Mouse (Mus musculus) liver, embryonic 12.5 days (tissue): ENCODE data around the gene Wbp4. TPM values are rescaled to one million over a fixed set of nuclear protein-coding genes. Genes with fewer than 3 reads are reported as not detected.
A peak's percentile ranks its signal among the peaks of the same experiment; 100 is the strongest.
"Not testable (repeated sequence)": the region's sequence is repeated elsewhere in the genome, so short reads cannot be mapped to it uniquely, and the experiment has no call there.

Experiments
- ATAC-seq: fragments of 200-750 bp; cut with Nextera tagmentation; 2 replicates; pipeline ENCODE4 v1.8.0; 2017; ENCODE audit warnings: moderate number of reproducible peaks, mild to moderate bottlenecking, moderate library complexity
- H3K27ac ChIP-seq: fragments of 300-500 bp; sonication (generic); 2 replicates; pipeline ENCODE4 v1.5.1; 2016; ENCODE audit warnings: mild to moderate bottlenecking
- H3K27me3 ChIP-seq: fragments of 300-500 bp; sonication (generic); replicated peaks from 2 replicates; pipeline ENCODE4 v1.6.1; 2016; ENCODE audit warnings: mild to moderate bottlenecking, moderate library complexity
- H3K36me3 ChIP-seq: fragments of 300-500 bp; sonication (generic); 2 replicates; pipeline ENCODE4 v1.6.1; 2016; ENCODE audit warnings: mild to moderate bottlenecking, moderate library complexity
- H3K4me1 ChIP-seq: fragments of 300-500 bp; sonication (generic); 2 replicates; pipeline ENCODE4 v1.6.1; 2016
- H3K4me2 ChIP-seq: fragments of 300-500 bp; sonication (generic); 2 replicates; pipeline ENCODE4 v1.6.1; 2016; ENCODE audit warnings: mild to moderate bottlenecking, moderate library complexity
- H3K4me3 ChIP-seq: fragments of 300-500 bp; sonication (generic); 2 replicates; pipeline ENCODE4 v1.5.1; 2016; ENCODE audit warnings: mild to moderate bottlenecking, moderate library complexity
- H3K9ac ChIP-seq: fragments of 300-500 bp; sonication (generic); 2 replicates; pipeline ENCODE4 v1.6.1; 2016; ENCODE audit warnings: mild to moderate bottlenecking, moderate library complexity
- H3K9me3 ChIP-seq: fragments of 300-500 bp; sonication (generic); replicated peaks from 2 replicates; pipeline ENCODE4 v1.6.1; 2016; ENCODE audit warnings: mild to moderate bottlenecking, moderate library complexity
- WGBS: fragments of 180-500 bp; shearing (Covaris S2); methylation state at CpG from one replicate; pipeline ENCODE4 v1.1.7; 2016; ENCODE audit not compliant: insufficient replicate concordance; 5-methylcytosine and 5-hydroxymethylcytosine counted together
- polyA plus RNA-seq: library from polyadenylated mRNA; unstranded; fragments of >200 nt; fragmentation: Nextera tagmentation; extraction: Ambion mirVana; gene quantifications from 2 replicates; pipeline ENCODE4 v1.2.1, GENCODE M21; 2016

Wbp4 gene
- polyA plus RNA-seq, 1 experiment from 2014 or later: 23.5 TPM

DNA sequence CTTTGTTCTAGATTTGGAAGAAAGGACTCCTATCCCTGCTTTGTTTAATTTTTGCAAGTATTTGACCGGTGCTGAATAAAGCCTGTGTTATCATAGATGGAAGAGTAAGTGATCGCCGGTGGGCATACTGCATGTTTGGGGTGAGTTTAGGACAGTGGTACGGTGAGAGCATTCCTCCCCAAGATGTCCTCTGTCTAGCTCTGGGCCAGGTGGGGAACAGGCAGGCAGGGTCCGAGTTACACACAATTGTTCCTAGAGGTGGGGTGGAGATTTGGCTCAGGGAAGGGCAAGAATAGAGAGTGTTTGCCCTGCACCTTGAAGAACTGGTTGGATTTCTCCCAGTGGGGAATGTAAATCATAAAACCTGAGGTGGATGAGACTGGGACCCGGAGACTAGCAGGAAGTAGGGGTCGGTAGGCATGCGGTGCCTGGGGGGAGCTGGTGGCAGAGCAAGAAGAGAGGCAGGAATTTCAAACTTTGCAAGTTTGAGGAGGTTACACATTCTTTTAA is 2.3 kb upstream of the Wbp4 start:
- WGBS: 64% methylated on average over 8 of the region's 8 CpGs
- peak overlapping the region; percentile 100 for H3K27ac ChIP-seq
- H3K9me3 ChIP-seq: no peaks in the 10 kb centered on the region
- peaks cover 8% of the 10 kb centered on the region for H3K36me3 ChIP-seq
- H3K9ac ChIP-seq: peak overlapping the region; percentile 95
- no peak for ATAC-seq
- H3K4me1 ChIP-seq: peaks cover 76% of the 10 kb centered on the region
- peak overlapping the region; percentile 93 for H3K4me2 ChIP-seq
- H3K27me3 ChIP-seq: no peaks in the 10 kb centered on the region
- peak overlapping the region; percentile 85 for H3K4me3 ChIP-seq

DNA sequence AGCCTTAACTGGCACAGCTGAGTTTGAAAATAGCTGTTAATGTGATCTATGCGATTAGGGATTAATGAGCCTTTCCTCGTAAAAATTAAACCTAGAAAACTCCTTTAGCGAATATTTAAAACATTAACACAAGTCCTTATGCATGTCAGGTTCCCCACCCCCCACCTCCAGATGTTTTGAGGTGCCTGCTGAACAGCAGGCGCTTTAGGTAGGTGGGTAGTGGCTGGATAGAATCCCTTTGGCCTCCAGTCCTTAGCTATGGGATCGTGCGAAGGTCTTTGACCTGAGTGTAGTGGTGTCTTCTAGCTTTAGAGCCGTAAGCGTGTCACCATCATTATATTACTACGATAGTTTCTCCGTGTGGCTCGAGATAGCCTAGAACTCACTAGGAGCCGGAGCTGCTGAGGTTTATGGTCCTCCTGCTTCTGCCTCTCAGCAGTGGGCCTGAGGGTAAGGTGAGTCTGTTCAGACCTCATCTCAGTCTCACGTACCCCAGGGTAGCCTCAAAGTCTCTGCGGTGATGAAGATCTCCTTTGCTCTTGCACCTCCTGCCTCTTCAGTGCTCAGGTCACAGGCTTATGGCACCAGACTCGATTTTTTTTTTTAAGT is 1.5 kb upstream of the Wbp4 start:
- Histone ChIP-seq H3K27ac (peak overlapping the region; percentile 100), H3K9me3 (no peaks in the 10 kb centered on the region), H3K9ac (peak overlapping the region; percentile 95), H3K4me2 (peak overlapping the region; percentile 93), H3K36me3 (peaks cover 13% of the 10 kb centered on the region), H3K4me1 (peaks cover 75% of the 10 kb centered on the region), H3K4me3 (peak overlapping the region; percentile 85), H3K27me3 (no peaks in the 10 kb centered on the region)
- 32% methylated on average over 15 of the region's 15 CpGs for WGBS
- no peak for ATAC-seq

DNA sequence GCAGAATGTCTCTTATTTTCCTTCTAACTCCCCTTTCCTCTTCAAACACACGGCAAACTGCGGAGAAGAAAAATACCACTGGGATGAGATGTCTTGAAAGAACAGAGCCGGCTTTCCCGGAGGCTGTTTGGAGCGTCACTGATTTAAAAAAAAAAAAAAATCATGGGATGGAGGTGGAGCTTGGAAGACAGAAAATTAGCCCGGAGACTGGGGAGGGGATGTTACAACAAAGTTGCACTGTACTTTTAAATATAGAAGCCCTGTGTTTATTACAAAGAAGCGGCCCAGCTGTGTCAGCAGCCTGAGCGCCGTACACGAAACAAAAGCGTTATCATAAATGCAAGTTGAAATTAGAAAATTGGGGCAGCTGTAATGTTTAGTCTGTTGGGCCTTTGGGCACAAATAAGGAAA is 936 bp upstream of the Wbp4 start:
- peak overlapping the region; percentile 100 for H3K27ac ChIP-seq
- peak overlapping the region; percentile 93 for H3K4me2 ChIP-seq
- H3K9ac ChIP-seq: peak overlapping the region; percentile 95
- no peaks in the 10 kb centered on the region for H3K27me3 ChIP-seq
- peak overlapping the region; percentile 85 for H3K4me3 ChIP-seq
- peaks cover 70% of the 10 kb centered on the region for H3K4me1 ChIP-seq
- under 1% methylated on average over 11 of the region's 11 CpGs for WGBS
- peaks cover 19% of the 10 kb centered on the region for H3K36me3 ChIP-seq
- no peaks in the 10 kb centered on the region for H3K9me3 ChIP-seq
- no peak for ATAC-seq

DNA sequence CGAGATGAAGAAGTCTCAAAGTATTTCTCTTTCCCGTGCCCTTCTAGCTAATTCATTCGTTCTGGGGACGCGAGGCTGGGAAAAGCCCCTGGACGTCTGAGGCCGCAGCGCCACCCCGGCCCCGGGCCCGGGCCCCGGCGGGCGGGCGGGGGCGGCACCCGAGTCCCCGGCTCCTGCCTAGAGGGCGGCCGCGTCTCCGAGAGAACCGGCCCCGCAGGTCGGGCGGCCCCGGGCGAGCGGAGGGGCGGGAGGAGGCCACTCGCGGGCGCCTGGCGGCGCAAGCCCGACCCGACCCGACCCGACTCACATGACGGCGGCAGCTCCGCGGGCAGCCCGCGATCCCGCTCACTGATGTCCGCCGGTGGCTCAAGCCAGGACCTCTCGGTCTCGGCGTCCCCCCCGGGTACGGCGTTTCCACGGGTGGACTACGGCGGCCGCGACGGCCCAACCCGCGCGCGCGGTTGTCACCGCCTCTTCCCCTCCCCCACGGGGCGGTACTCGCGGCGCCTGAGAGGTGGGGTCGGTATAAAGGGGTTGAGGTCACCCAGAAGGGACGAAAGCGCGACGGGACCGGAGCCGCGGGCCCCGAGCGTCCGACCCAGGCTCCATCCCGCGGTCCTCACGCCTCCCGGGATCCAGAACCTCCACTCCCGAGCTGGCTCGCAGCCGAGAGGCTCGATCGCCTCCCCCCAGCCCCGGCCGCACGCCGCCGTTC is 539 bp downstream of the Wbp4 start, which contains the start of gene Elf1:
Gene Elf1 (plus strand): TSS at position 571 of the 715 bp plus-strand sequence.
- Histone ChIP-seq H3K9ac (peak within 1 kb of the TSS; percentile 95), H3K9me3 (no peaks in the 10 kb centered on the region), H3K27ac (peak within 1 kb of the TSS; percentile 100), H3K4me2 (peak within 1 kb of the TSS; percentile 93), H3K27me3 (no peaks in the 10 kb centered on the region), H3K4me3 (peak within 1 kb of the TSS; percentile 85), H3K36me3 (peaks cover 32% of the 10 kb centered on the region), H3K4me1 (peaks cover 55% of the 10 kb centered on the region)
- WGBS: under 1% methylated on average over 81 of the region's 96 CpGs
- peak; percentile 66 for ATAC-seq

DNA sequence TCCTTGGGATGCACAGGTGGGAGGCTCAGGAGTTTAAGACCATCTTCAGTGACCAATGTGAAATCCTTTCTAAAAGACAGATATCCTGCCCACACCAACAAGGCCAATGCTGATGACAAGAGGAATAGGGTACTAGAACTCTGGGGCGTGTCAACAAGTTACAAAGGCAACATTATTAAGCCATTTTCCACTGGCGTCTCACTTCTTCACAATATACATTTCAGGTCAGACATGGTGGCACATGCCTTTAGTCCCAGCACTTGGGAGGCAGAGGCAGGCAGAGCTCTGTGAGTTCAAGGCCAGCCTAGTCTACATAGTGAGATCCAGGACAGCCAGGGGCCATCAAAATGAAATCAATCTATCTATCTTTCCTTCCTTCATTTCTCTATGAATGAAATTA is 7.9 kb downstream of the Wbp4 start:
- no peak overlapping the region for H3K9ac ChIP-seq
- no peak overlapping the region for H3K4me3 ChIP-seq
- no peak for ATAC-seq
- H3K27me3 ChIP-seq: no peaks in the 10 kb centered on the region
- WGBS: 89% methylated on average over 2 of the region's 2 CpGs
- peaks cover 96% of the 10 kb centered on the region for H3K36me3 ChIP-seq
- no peak overlapping the region for H3K27ac ChIP-seq
- no peak overlapping the region for H3K4me2 ChIP-seq
- no peaks in the 10 kb centered on the region for H3K9me3 ChIP-seq
- 0 out of 2 replicates have a peak, but pooled peaks cover 6% of the 10 kb centered on the region for H3K4me1 ChIP-seq

DNA sequence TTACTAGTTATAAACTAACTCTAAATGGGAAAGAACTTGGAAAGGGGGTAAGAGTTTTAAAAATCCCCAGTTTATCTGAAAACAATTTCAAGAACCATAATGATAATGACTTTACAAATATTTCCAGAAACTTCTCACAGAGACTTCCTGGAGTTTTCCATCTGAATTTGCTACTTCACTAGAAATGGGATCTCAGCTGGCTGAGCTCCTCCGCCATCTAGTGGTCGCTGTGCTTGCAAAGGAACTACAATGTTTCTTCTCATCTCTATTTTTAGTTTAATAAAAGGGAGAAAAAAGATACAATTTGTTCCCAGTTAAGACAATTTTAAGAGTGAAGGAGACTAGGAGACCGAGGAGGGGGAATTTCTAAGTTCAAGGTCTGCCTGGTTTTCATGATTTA is 13.7 kb downstream of the Wbp4 start:
- H3K36me3 ChIP-seq: peaks cover 88% of the 10 kb centered on the region
- H3K4me1 ChIP-seq: no peaks in the 10 kb centered on the region
- H3K27ac ChIP-seq: no peak overlapping the region
- no peaks in the 10 kb centered on the region for H3K27me3 ChIP-seq
- H3K9ac ChIP-seq: no peak overlapping the region
- no peak overlapping the region for H3K4me2 ChIP-seq
- no peaks in the 10 kb centered on the region for H3K9me3 ChIP-seq
- 20% methylated on average over 3 of the region's 3 CpGs for WGBS
- no peak overlapping the region for H3K4me3 ChIP-seq
- no peak for ATAC-seq

DNA sequence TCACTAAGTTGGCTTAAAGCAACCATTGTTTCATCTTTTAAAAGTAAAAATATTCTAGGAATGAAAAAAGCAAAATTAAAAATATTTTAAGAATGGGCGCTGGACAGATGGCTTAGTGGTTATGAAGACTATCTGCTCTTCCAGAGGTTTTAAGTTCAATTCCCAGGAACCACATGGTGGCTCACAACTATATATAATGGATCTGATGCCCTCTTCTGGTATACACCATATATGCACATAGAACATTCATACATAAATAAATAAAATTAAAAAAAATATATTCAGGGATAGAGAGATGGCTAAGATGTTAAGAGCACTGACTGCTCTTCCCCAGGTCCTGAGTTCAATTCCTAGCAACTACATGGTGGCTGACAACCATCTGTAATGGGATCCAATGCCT is 15.7 kb downstream of the Wbp4 start:
- H3K4me1 ChIP-seq: no peaks in the 10 kb centered on the region
- H3K9ac ChIP-seq: no peak overlapping the region
- H3K36me3 ChIP-seq: peaks cover 85% of the 10 kb centered on the region
- ATAC-seq: no peak
- 76% methylated on average over 1 of the region's 1 CpGs for WGBS
- no peak overlapping the region for H3K4me2 ChIP-seq
- no peaks in the 10 kb centered on the region for H3K9me3 ChIP-seq
- H3K4me3 ChIP-seq: no peak overlapping the region
- no peaks in the 10 kb centered on the region for H3K27me3 ChIP-seq
- no peak overlapping the region for H3K27ac ChIP-seq

DNA sequence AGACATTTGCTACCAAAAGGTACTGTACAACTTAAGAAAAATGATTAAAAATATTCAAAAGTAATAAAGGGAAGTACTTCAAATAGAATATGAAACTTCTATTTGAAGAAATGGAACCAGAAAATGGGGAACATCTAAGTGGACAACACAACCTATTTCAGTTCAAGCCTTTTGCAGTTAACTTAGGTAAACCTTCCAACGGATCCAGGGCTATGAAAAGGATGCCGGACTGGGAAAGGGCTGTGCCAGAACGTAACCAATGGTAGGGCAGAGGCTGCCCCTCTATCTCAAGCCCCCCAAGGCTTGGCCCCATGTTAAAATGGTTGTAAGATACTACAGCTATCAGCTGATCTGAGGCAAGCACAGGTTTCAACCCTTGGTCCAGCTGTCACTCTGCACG is 20.3 kb downstream of the Wbp4 start:
- Histone ChIP-seq H3K27me3 (no peaks in the 10 kb centered on the region), H3K9me3 (no peaks in the 10 kb centered on the region), H3K4me2 (no peak overlapping the region), H3K4me1 (peaks cover 23% of the 10 kb centered on the region), H3K4me3 (no peak overlapping the region), H3K36me3 (peaks cover 52% of the 10 kb centered on the region), H3K27ac (no peak overlapping the region), H3K9ac (no peak overlapping the region)
- ATAC-seq: no peak
- WGBS: 91% methylated on average over 4 of the region's 4 CpGs

DNA sequence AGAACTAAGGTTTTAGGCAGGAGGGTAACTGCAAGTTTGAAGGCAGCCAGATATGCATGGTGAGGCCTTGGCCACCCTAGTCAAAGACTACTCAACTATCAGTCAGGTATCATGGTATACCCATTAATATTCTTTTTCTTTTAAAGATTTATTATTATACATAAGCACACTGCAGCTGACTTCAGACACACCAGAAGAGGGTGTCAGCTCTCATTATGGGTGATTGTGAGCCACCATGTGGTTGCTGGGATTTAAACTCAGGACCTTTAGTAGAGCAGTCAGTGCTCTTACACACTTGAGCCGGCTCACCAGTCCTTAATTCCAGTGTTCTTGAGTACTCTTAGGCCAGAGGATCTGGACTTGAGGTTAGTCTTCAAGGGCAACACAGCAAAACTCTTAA is 20.9 kb downstream of the Wbp4 start:
- Histone ChIP-seq H3K4me3 (no peak overlapping the region), H3K36me3 (peaks cover 47% of the 10 kb centered on the region), H3K4me2 (no peak overlapping the region), H3K9ac (no peak overlapping the region), H3K27me3 (no peaks in the 10 kb centered on the region), H3K9me3 (no peaks in the 10 kb centered on the region), H3K4me1 (peaks cover 23% of the 10 kb centered on the region), H3K27ac (no peak overlapping the region)
- WGBS: 91% methylated on average over 1 of the region's 1 CpGs
- ATAC-seq: no peak

DNA sequence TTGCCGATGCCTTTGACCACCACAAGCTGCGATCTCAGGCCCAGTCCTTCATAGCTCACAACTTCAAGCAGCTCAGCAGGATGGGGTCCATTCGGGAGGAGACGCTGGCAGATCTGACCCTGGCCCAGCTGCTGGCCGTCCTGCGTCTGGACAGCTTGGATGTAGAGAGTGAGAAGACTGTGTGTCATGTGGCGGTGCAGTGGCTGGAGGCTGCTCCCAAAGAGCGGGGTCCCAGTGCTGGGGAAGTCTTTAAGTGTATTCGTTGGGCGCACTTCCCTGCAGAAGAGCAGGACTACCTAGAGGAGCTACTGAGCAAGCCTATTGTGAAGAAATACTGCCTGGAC is 28.8 kb downstream of the Wbp4 start:
- H3K27ac ChIP-seq, H3K9me3 ChIP-seq, H3K9ac ChIP-seq, H3K36me3 ChIP-seq, ATAC-seq, H3K27me3 ChIP-seq: not testable (repeated sequence)
- Histone ChIP-seq H3K4me2 (peak overlapping the region; percentile 55), H3K4me3 (peak overlapping the region; percentile 23), H3K4me1 (peaks cover 41% of the 10 kb centered on the region)
- 92% methylated on average over 7 of the region's 10 CpGs for WGBS

DNA sequence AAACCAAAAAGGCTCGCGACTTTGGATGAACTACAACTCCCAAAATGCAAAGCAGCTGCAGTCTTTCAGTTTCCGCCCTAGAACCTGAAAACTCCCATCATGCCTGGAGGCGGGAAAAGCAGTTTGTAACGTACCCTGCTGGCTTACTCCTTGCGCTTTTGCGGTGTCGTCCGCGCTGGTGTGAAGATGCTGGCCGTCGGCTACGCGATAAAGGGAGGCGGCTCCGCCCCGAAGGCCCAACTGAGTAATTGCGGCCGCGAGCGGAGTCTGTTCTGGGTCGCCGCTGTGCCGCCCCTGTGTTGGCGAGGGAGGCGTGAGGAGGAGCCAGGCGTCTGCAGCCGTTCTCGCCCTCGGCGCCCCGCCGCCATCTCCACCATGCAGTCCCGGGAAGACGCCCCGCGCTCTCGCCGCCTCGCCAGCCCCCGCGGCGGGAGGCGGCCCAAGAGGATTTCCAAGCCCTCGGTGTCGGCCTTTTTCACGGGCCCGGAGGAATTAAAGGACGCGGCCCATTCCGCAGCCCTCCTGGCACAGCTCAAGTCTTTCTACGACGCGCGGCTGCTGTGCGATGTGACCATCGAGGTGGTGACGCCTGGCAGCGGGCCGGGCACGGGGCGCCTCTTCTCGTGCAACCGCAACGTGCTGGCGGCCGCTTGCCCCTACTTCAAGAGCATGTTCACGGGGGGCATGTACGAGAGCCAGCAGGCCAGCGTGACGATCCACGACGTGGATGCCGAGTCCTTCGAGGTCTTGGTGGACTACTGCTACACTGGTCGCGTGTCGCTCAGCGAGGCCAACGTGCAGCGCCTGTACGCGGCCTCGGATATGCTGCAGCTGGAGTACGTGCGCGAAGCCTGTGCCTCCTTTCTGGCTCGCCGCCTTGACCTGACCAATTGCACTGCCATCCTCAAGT is 29.4 kb downstream of the Wbp4 start, which contains the start of gene Kbtbd6:
Gene Kbtbd6 (plus strand): TSS at position 155 of the 910 bp plus-strand sequence.
- H3K36me3 ChIP-seq, H3K27me3 ChIP-seq, H3K9me3 ChIP-seq: not testable (repeated sequence)
- Histone ChIP-seq H3K4me3 (peak within 1 kb of the TSS; percentile 65), H3K4me1 (peaks cover 35% of the 10 kb centered on the region), H3K9ac (peak within 1 kb of the TSS; percentile 76), H3K27ac (peak within 1 kb of the TSS; percentile 95), H3K4me2 (peak within 1 kb of the TSS; percentile 78)
- ATAC-seq: peak; percentile 93
- WGBS: 25% methylated on average over 46 of the region's 89 CpGs
